Mouse (Mus musculus) adipocyte (in vitro differentiated cells): ENCODE measurements at regions not wholly inside any gene's neighbourhood (a gene's known extent, or its start where the extent isn't known, plus 50 kb on each side); places are given as distances from the start of the nearest gene placed in this dataset.

ENCODE experiments used
- DNase-seq: peaks from one replicate; pipeline ENCODE4 v3.0.0-alpha.2; 2016; ENCODE audit warnings: low spot score

GRCm38 (mm10) chr17:9764041-9764606 is 94.6 kb upstream of the Pabpc6 start:
- no peak for DNase-seq

GRCm38 (mm10) chr17:9763110-9763509 is 93.6 kb upstream of the Pabpc6 start:
- DNase-seq: no peak

GRCm38 (mm10) chr17:9762436-9762835 is 92.9 kb upstream of the Pabpc6 start:
- DNase-seq: no peak

- DNase-seq: no peak
Observed at GRCm38 (mm10) chr17:9760706-9761059, 91.2 kb upstream of the Pabpc6 start.

GRCm38 (mm10) chr17:9760026-9760705 is 90.6 kb upstream of the Pabpc6 start:
- DNase-seq: no peak

GRCm38 (mm10) chr17:9759421-9759852 is 89.9 kb upstream of the Pabpc6 start:
- no peak for DNase-seq

GRCm38 (mm10) chr17:9757725-9758251 is 88.3 kb upstream of the Pabpc6 start:
- DNase-seq: no peak

- DNase-seq: no peak
Observed at GRCm38 (mm10) chr17:9756675-9757074, 87.2 kb upstream of the Pabpc6 start.

GRCm38 (mm10) chr17:9756196-9756595 is 86.7 kb upstream of the Pabpc6 start:
- peak; percentile 66 for DNase-seq

GRCm38 (mm10) chr17:9755576-9755975 is 86.1 kb upstream of the Pabpc6 start:
- no peak for DNase-seq

GRCm38 (mm10) chr17:9754884-9755405 is 85.4 kb upstream of the Pabpc6 start:
- no peak for DNase-seq

GRCm38 (mm10) chr17:9752848-9753247 is 83.3 kb upstream of the Pabpc6 start:
- no peak for DNase-seq

- DNase-seq: no peak
Observed at GRCm38 (mm10) chr17:9751348-9752170, 82.0 kb upstream of the Pabpc6 start.

GRCm38 (mm10) chr17:9750046-9750445 is 80.5 kb upstream of the Pabpc6 start:
- DNase-seq: no peak

GRCm38 (mm10) chr17:9749301-9749700 is 79.8 kb upstream of the Pabpc6 start:
- no peak for DNase-seq

- no peak for DNase-seq
Observed at GRCm38 (mm10) chr17:9747893-9748292, 78.4 kb upstream of the Pabpc6 start.

- no peak for DNase-seq
Observed at GRCm38 (mm10) chr17:9743342-9743741, 73.8 kb upstream of the Pabpc6 start.

- DNase-seq: no peak
Observed at GRCm38 (mm10) chr17:9741321-9741720, 71.8 kb upstream of the Pabpc6 start.

- DNase-seq: no peak
Observed at GRCm38 (mm10) chr17:9729020-9729419, 59.5 kb upstream of the Pabpc6 start.

GRCm38 (mm10) chr17:9725704-9726469 is 56.4 kb upstream of the Pabpc6 start:
- DNase-seq: no peak

GRCm38 (mm10) chr17:9723484-9723883 is 54.0 kb upstream of the Pabpc6 start:
- peak; percentile 66 for DNase-seq

GRCm38 (mm10) chr17:9722709-9723108 is 53.2 kb upstream of the Pabpc6 start:
- no peak for DNase-seq
